Mouse (Mus musculus): ENCODE results near the gene Fhod1. TPM values are rescaled to one million over a fixed set of nuclear protein-coding genes. Genes with fewer than 3 reads are reported as not detected.

Gene Fhod1
- polyA plus RNA-seq, 1 experiment, result 13.0 TPM

- Histone ChIP-seq H3K27ac (ENCODE audit: insufficient read depth, low read length) (no peak overlapping the region), H3K27me3 (ENCODE audit: control insufficient read depth, insufficient read depth, low read length, poor library complexity, severe bottlenecking) (no peaks in the 10 kb centered on the region), H3K4me3 (ENCODE audit: low read depth, low read length) (no peak overlapping the region), H3K4me1 (ENCODE audit: control insufficient read depth, insufficient read depth, low read length) (peaks cover 3% of the 10 kb centered on the region), H3K9me3 (replicated peaks; ENCODE audit: control insufficient read depth, insufficient read depth, low read length, poor library complexity, severe bottlenecking) (no peaks in the 10 kb centered on the region), H3K9ac (ENCODE audit: low read depth, poor library complexity, severe bottlenecking) (no peak overlapping the region), H3K36me3 (ENCODE audit: control insufficient read depth, insufficient read depth, low read length, poor library complexity, severe bottlenecking) (peaks cover 35% of the 10 kb centered on the region)
- TF ChIP-seq POLR2A (IDR thresholded peaks at IDR 0.05; ENCODE audit: insufficient read depth, low read length) (no peak), EP300 (IDR thresholded peaks at IDR 0.05; ENCODE audit: insufficient read depth, low read depth, low read length) (no peak), CTCF (IDR thresholded peaks at IDR 0.05; ENCODE audit: low read depth, low read length) (no peak)
These were observed 17.4 kb downstream of the Fhod1 start for GRCm38 (mm10) chr8:105330325-105330724.

GRCm38 (mm10) chr8:105326968-105327367 is 20.8 kb downstream of the Fhod1 start:
- H3K9me3 ChIP-seq (replicated peaks; ENCODE audit: control insufficient read depth, insufficient read depth, low read length, poor library complexity, severe bottlenecking), result no peaks in the 10 kb centered on the region
- TF ChIP-seq EP300 (IDR thresholded peaks at IDR 0.05; ENCODE audit: insufficient read depth, low read depth, low read length) (no peak), CTCF (IDR thresholded peaks at IDR 0.05; ENCODE audit: low read depth, low read length) (no peak), POLR2A (IDR thresholded peaks at IDR 0.05; ENCODE audit: insufficient read depth, low read length) (no peak)
- peaks cover 3% of the 10 kb centered on the region for H3K4me1 ChIP-seq (ENCODE audit: control insufficient read depth, insufficient read depth, low read length)
- H3K27me3 ChIP-seq (ENCODE audit: control insufficient read depth, insufficient read depth, low read length, poor library complexity, severe bottlenecking), result no peaks in the 10 kb centered on the region
- H3K9ac ChIP-seq (ENCODE audit: low read depth, poor library complexity, severe bottlenecking), result peak overlapping the region; percentile 71
- H3K27ac ChIP-seq (ENCODE audit: insufficient read depth, low read length), result 0 out of 2 replicates have a peak overlapping the region, but pooled peaks have one; percentile 22
- H3K4me3 ChIP-seq (ENCODE audit: low read depth, low read length), result peak overlapping the region; percentile 75
- peaks cover 31% of the 10 kb centered on the region for H3K36me3 ChIP-seq (ENCODE audit: control insufficient read depth, insufficient read depth, low read length, poor library complexity, severe bottlenecking)

DNA sequence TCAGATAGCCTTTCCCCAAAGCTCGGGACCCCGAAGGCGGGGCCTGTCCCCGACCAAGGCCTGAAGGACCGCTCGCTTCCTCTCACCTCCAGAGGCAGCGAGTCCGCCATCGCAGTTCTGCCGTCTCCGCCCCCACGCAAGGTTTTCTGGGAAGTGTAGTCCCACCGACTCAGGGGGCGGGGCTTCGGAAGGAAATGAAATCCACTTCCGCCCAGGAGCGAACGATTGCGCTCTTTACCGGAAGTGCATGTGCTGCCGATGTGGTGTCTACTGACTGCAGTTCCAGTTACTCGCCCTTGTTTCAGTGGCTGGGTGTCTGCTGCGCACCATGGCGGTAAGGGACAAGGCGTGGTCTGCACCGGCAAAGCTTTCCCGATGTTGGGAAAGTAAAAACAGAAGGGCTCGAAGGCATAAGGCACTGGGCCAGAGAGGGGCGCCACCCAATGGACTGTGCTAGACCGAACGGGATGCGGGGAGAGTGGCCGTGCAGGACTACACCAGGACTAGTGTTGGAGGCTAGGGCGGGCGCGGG is 21.5 kb downstream of the Fhod1 start, which contains the start of the genes Lrrc29 and Tmem208:
Lrrc29 (minus strand) TSS at position 138 of the 532 bp plus-strand sequence.
Tmem208 (plus strand) TSS at position 214 of the 532 bp plus-strand sequence.
- H3K27me3 ChIP-seq (ENCODE audit: control insufficient read depth, insufficient read depth, low read length, poor library complexity, severe bottlenecking), result no peaks in the 10 kb centered on the region
- no peak; the same call in 1 of the 2 replicates for TF ChIP-seq EP300 (IDR thresholded peaks at IDR 0.05; ENCODE audit: insufficient read depth, low read depth, low read length)
- peak; percentile 74 for TF ChIP-seq POLR2A (IDR thresholded peaks at IDR 0.05; ENCODE audit: insufficient read depth, low read length)
- peak; percentile 59 for TF ChIP-seq CTCF (IDR thresholded peaks at IDR 0.05; ENCODE audit: low read depth, low read length)
- H3K27ac ChIP-seq (ENCODE audit: insufficient read depth, low read length), result peak within 1 kb of the TSS; percentile 22
- peak within 1 kb of the TSS; percentile 71 for H3K9ac ChIP-seq (ENCODE audit: low read depth, poor library complexity, severe bottlenecking)
- H3K36me3 ChIP-seq (ENCODE audit: control insufficient read depth, insufficient read depth, low read length, poor library complexity, severe bottlenecking), result peaks cover 27% of the 10 kb centered on the region
- H3K9me3 ChIP-seq (replicated peaks; ENCODE audit: control insufficient read depth, insufficient read depth, low read length, poor library complexity, severe bottlenecking), result no peaks in the 10 kb centered on the region
- peaks cover 3% of the 10 kb centered on the region for H3K4me1 ChIP-seq (ENCODE audit: control insufficient read depth, insufficient read depth, low read length)
- H3K4me3 ChIP-seq (ENCODE audit: low read depth, low read length), result peak within 1 kb of the TSS; percentile 75

- Histone ChIP-seq H3K27ac (ENCODE audit: insufficient read depth, low read length) (no peak overlapping the region), H3K9ac (ENCODE audit: low read depth, poor library complexity, severe bottlenecking) (peak overlapping the region; percentile 71), H3K4me1 (ENCODE audit: control insufficient read depth, insufficient read depth, low read length) (peaks cover 3% of the 10 kb centered on the region), H3K9me3 (replicated peaks; ENCODE audit: control insufficient read depth, insufficient read depth, low read length, poor library complexity, severe bottlenecking) (no peaks in the 10 kb centered on the region), H3K36me3 (ENCODE audit: control insufficient read depth, insufficient read depth, low read length, poor library complexity, severe bottlenecking) (peaks cover 25% of the 10 kb centered on the region), H3K4me3 (ENCODE audit: low read depth, low read length) (peak overlapping the region; percentile 75), H3K27me3 (ENCODE audit: control insufficient read depth, insufficient read depth, low read length, poor library complexity, severe bottlenecking) (no peaks in the 10 kb centered on the region)
- no peak for TF ChIP-seq POLR2A (IDR thresholded peaks at IDR 0.05; ENCODE audit: insufficient read depth, low read length)
- TF ChIP-seq CTCF (IDR thresholded peaks at IDR 0.05; ENCODE audit: low read depth, low read length), result no peak
- TF ChIP-seq EP300 (IDR thresholded peaks at IDR 0.05; ENCODE audit: insufficient read depth, low read depth, low read length), result no peak
These were observed 22.1 kb downstream of the Fhod1 start for GRCm38 (mm10) chr8:105325641-105326093.

DNA sequence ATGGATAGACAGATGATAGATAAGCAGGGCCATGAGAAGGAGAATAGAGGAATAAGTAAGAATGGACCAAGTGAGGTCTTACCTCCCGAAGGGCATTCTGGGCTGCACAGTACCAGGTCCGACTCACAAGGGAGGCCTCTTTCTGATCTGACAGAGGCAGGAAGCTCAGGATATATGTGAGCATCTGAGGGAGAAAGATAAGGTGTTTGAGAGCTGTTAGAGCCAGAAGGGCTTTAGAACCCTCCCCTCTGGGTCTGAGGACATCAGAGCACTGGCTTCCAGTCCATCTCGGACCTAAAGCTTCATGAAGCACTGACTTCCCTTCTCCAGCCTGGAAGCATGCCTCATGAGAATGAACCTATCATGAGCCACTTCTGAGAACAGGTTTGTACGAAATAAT is 24.6 kb downstream of the Fhod1 start:
- Histone ChIP-seq H3K27ac (ENCODE audit: insufficient read depth, low read length) (no peak overlapping the region), H3K4me3 (ENCODE audit: low read depth, low read length) (no peak overlapping the region), H3K9me3 (replicated peaks; ENCODE audit: control insufficient read depth, insufficient read depth, low read length, poor library complexity, severe bottlenecking) (no peaks in the 10 kb centered on the region), H3K4me1 (ENCODE audit: control insufficient read depth, insufficient read depth, low read length) (peaks cover 3% of the 10 kb centered on the region), H3K27me3 (ENCODE audit: control insufficient read depth, insufficient read depth, low read length, poor library complexity, severe bottlenecking) (no peaks in the 10 kb centered on the region), H3K36me3 (ENCODE audit: control insufficient read depth, insufficient read depth, low read length, poor library complexity, severe bottlenecking) (peaks cover 2% of the 10 kb centered on the region), H3K9ac (ENCODE audit: low read depth, poor library complexity, severe bottlenecking) (no peak overlapping the region)
- TF ChIP-seq CTCF (IDR thresholded peaks at IDR 0.05; ENCODE audit: low read depth, low read length) (no peak), POLR2A (IDR thresholded peaks at IDR 0.05; ENCODE audit: insufficient read depth, low read length) (no peak), EP300 (IDR thresholded peaks at IDR 0.05; ENCODE audit: insufficient read depth, low read depth, low read length) (no peak)

DNA sequence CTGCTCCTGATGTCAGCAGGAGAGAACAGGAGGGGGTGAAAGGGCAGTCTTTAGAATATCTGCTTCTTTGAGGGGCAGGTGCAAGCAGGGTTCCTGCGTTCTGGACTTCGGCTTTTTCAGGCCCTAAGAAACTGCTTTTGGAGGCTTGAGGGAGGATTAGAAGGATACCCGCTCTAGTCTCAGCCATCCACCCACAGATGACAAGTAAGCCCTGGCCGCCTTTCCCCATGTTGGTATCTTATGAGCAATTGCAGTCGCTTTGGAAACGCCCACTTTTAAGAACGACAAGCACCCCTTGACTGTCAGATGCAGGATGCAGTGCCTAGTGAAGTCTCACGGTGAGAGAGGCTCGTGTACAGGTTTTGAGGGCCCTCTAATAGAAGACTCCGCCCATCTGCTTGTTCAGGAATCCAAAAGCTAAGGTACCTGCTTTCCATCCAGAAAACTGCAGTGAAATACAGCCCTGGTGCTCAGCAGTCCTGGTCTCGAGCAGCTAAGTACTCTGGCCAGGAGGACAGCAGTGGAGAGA is 29.0 kb downstream of the Fhod1 start:
- no peak overlapping the region for H3K27ac ChIP-seq (ENCODE audit: insufficient read depth, low read length)
- TF ChIP-seq POLR2A (IDR thresholded peaks at IDR 0.05; ENCODE audit: insufficient read depth, low read length) (no peak), CTCF (IDR thresholded peaks at IDR 0.05; ENCODE audit: low read depth, low read length) (no peak), EP300 (IDR thresholded peaks at IDR 0.05; ENCODE audit: insufficient read depth, low read depth, low read length) (no peak)
- H3K27me3 ChIP-seq (ENCODE audit: control insufficient read depth, insufficient read depth, low read length, poor library complexity, severe bottlenecking), result no peaks in the 10 kb centered on the region
- no peak overlapping the region for H3K9ac ChIP-seq (ENCODE audit: low read depth, poor library complexity, severe bottlenecking)
- H3K9me3 ChIP-seq (replicated peaks; ENCODE audit: control insufficient read depth, insufficient read depth, low read length, poor library complexity, severe bottlenecking), result no peaks in the 10 kb centered on the region
- H3K4me3 ChIP-seq (ENCODE audit: low read depth, low read length), result no peak overlapping the region
- no peaks in the 10 kb centered on the region for H3K4me1 ChIP-seq (ENCODE audit: control insufficient read depth, insufficient read depth, low read length)
- H3K36me3 ChIP-seq (ENCODE audit: control insufficient read depth, insufficient read depth, low read length, poor library complexity, severe bottlenecking), result no peaks in the 10 kb centered on the region
